Mouse (Mus musculus) stomach, embryonic 15.5 days (tissue): ENCODE measurements around the gene Enthd1. TPM values are rescaled to one million over a fixed set of nuclear protein-coding genes. Genes with fewer than 3 reads are reported as not detected.
"Not testable (repeated sequence)": the region's sequence is repeated elsewhere in the genome, so short reads cannot be mapped to it uniquely, and the experiment has no call there.

ENCODE experiments used
- ATAC-seq: fragments of 200-750 bp; cut with Nextera tagmentation; 2 replicates; pipeline ENCODE4 v1.8.0; 2017; ENCODE audit warnings: low read depth, moderate number of reproducible peaks, moderate TSS enrichment; ENCODE audit not compliant: insufficient read depth, low FRiP score
- H3K27ac ChIP-seq: fragments of 300-500 bp; sonication (generic); 2 replicates; pipeline ENCODE4 v1.5.1; 2015; ENCODE audit warnings: mild to moderate bottlenecking, inconsistent platforms
- H3K27me3 ChIP-seq: fragments of 300-500 bp; sonication (generic); replicated peaks from 2 replicates; pipeline ENCODE4 v1.6.1; 2015; ENCODE audit warnings: inconsistent platforms
- H3K36me3 ChIP-seq: fragments of 300-500 bp; sonication (generic); 2 replicates; pipeline ENCODE4 v1.6.1; 2015; ENCODE audit warnings: inconsistent platforms
- H3K4me1 ChIP-seq: fragments of 300-500 bp; sonication (generic); 2 replicates; pipeline ENCODE4 v1.6.1; 2015; ENCODE audit warnings: inconsistent platforms
- H3K4me2 ChIP-seq: fragments of 300-500 bp; sonication (generic); 2 replicates; pipeline ENCODE4 v1.6.1; 2015; ENCODE audit warnings: mild to moderate bottlenecking, inconsistent platforms
- H3K4me3 ChIP-seq: fragments of 300-500 bp; sonication (generic); replicated peaks from 2 replicates; pipeline ENCODE4 v1.5.1; 2015; ENCODE audit warnings: inconsistent platforms
- H3K9ac ChIP-seq: fragments of 300-500 bp; sonication (generic); 2 replicates; pipeline ENCODE4 v1.6.1; 2015; ENCODE audit warnings: inconsistent platforms
- H3K9me3 ChIP-seq: fragments of 300-500 bp; sonication (generic); 2 replicates; pipeline ENCODE4 v1.6.1; 2016; ENCODE audit warnings: inconsistent platforms
- WGBS: fragments of 180-500 bp; shearing (Covaris S2); methylation state at CpG from one replicate; pipeline ENCODE4 v1.1.7; 2015; 5-methylcytosine and 5-hydroxymethylcytosine counted together
- polyA plus RNA-seq: library from polyadenylated mRNA; unstranded; fragments of >200 nt; fragmentation: Nextera tagmentation; extraction: Ambion mirVana; gene quantifications from 2 replicates; pipeline ENCODE4 v1.2.1, GENCODE M21; 2015

Gene Enthd1
- polyA plus RNA-seq, 1 experiment from 2014 or later: not detected

DNA sequence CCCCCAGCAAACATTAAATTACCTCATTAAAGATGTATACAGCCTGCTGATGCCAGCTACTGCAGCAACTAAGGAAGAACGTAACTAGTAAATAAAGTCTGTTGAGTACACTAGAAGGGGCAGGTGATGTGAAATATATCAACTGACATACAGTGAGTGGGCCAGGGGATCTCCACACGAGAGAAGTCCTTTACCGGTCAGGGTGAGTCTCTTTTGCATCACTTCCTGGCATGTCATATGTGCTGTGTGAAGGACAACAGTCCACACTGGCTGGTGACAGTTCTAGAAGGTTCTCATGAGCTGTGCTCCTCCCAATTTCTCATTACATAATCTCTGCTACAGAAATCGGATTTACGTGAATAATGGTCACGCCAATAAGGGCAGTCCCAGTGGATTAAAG, 27.8 kb upstream of the Enthd1 start:
- Histone ChIP-seq H3K4me3 (no peak overlapping the region), H3K27me3 (no peaks in the 10 kb centered on the region), H3K27ac (no peak overlapping the region), H3K9ac (no peak overlapping the region), H3K4me1 (no peaks in the 10 kb centered on the region), H3K36me3 (no peaks in the 10 kb centered on the region), H3K9me3 (no peaks in the 10 kb centered on the region), H3K4me2 (no peak overlapping the region)
- no peak for ATAC-seq
- WGBS: 81% methylated on average over 6 of the region's 6 CpGs

DNA sequence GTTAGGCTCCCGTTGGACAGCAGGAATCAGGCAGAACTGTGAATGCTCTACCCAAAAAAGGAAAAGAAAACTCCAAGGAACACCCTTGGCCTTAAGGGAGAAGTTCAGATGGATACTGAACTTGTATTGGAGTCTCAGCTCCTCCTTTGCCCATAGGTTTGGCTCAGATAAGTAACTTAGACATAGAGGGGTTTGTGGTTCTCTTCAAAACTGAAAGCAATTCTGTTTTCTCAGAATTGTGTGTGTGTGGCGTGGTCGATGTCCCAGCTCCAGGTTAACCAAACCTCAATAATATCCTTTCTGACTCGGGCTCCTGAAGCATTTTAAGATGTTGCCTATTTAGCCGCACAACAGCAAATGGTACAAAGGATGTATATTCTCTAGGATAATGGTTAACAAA, 25.7 kb upstream of the Enthd1 start:
- WGBS: 86% methylated on average over 5 of the region's 5 CpGs
- Histone ChIP-seq H3K9ac (no peak overlapping the region), H3K4me3 (no peak overlapping the region)

DNA sequence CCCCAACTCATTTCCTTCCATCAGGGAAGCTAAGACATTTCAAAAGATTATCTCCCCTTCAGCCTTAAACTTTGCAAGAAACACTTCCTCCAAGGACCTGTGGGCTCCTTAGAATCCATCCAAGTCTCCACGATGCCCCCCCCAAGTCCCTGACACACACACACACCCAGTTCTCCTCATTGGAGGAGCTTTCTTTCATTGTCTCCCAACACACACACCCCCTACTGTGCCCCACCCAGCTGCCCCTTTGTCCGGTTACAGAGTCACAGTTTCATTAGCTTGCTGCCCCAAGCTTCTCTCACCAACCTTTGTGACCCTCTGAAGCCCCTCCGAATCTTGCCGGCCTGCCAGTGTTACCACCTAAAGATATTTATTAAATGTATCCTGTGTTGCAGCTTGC, 21.3 kb upstream of the Enthd1 start:
- ATAC-seq: no peak
- H3K4me2 ChIP-seq: no peak overlapping the region
- 52% methylated on average over 4 of the region's 4 CpGs for WGBS
- H3K27me3 ChIP-seq: no peaks in the 10 kb centered on the region
- H3K9ac ChIP-seq: no peak overlapping the region
- H3K27ac ChIP-seq: no peak overlapping the region
- no peaks in the 10 kb centered on the region for H3K4me1 ChIP-seq
- no peaks in the 10 kb centered on the region for H3K9me3 ChIP-seq
- no peaks in the 10 kb centered on the region for H3K36me3 ChIP-seq
- no peak overlapping the region for H3K4me3 ChIP-seq

More for the DNA sequence above, 25.7 kb upstream of the Enthd1 start:
- Histone ChIP-seq H3K27me3 (no peaks in the 10 kb centered on the region), H3K9me3 (no peaks in the 10 kb centered on the region), H3K27ac (no peak overlapping the region), H3K4me2 (no peak overlapping the region), H3K36me3 (no peaks in the 10 kb centered on the region), H3K4me1 (no peaks in the 10 kb centered on the region)
- no peak for ATAC-seq

DNA sequence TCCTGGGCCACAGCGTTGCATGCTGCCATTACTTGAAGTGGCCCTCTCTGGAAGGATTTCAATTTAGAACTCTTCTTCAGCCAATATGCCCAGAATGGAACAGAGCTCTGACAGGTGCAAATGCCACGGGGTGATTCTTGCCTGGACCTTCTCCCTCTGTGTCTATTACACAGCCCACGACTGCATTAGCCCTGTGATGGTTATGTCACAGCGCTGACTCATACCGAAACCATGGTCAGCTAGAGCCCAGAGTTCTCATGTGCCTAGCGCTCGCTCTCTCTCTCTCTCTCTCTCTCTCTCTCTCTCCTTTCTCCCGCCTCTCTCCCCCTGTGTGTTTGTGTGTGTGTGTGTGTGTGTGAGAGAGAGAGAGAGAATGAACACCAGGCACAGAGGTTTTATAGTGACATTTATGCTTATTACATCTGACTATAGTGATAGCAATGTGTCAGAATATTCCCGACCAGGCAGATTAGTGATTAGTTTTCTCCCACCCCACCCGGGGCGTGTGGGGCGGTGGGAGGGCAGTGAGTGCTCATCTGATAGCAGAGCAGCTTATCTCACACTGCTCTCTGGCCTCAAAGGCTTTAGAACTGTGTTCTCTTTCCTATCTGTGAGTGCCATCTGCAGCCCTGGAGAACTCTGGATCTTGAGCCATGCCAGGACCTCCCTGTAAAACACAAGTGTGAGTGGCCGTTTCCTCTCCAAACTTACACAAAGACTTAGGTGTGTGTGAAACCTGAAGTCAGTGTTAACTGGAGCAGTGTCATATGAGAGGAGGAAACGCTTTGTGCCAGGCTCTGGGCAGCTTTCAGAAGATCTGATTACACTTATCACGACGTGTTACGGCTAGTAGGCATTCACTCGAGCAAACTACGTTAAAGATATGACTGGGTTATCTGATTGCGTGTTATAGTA, 17.9 kb upstream of the Enthd1 start:
- Histone ChIP-seq H3K27me3 (no peaks in the 10 kb centered on the region), H3K27ac (no peak overlapping the region), H3K9ac (no peak overlapping the region), H3K4me3 (no peak overlapping the region), H3K9me3 (no peaks in the 10 kb centered on the region), H3K36me3 (no peaks in the 10 kb centered on the region), H3K4me2 (no peak overlapping the region), H3K4me1 (no peaks in the 10 kb centered on the region)
- 57% methylated on average over 20 of the region's 20 CpGs for WGBS
- ATAC-seq: no peak

DNA sequence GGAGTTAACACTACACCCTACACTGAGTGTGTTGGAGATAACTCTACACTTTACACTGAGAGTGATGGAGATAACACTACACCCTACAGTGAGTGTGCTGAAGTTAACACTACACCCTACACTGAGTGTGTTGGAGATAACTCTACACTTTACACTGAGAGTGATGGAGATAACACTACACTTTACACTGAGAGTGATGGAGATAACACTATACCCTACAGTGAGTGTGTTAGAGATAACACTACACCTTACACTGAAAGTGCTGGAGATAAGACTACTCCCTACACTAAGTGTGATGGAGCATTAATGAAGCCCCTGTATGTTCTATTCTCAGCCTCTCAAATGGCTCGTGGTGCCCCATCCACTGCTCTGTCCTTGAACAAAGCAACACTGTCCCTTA, 15.6 kb upstream of the Enthd1 start:
- not testable (repeated sequence) for H3K4me2 ChIP-seq, H3K27me3 ChIP-seq, H3K4me1 ChIP-seq, H3K27ac ChIP-seq, H3K9ac ChIP-seq, H3K4me3 ChIP-seq, H3K9me3 ChIP-seq, H3K36me3 ChIP-seq, ATAC-seq
- WGBS: 67% methylated on average over 1 of the region's 1 CpGs

DNA sequence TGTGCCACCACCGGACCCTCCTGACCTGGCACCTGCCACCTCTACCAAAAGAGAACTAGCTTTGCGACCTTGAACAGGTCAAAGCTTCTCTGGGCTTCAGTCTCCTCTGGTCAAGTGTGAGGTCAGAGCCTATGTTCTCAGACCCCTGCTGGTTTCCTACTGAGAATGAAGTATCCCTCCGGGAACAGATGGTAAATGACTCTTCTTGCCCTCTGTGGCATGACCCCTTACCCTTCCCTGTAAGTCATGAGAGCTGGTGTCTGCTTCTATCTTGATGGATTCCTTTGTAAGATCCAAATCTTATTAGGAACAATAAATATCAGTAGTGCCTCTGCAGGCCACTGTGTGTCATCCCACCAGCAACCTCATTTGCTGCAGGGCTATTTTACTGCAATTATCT, 14.2 kb upstream of the Enthd1 start:
- peaks cover 9% of the 10 kb centered on the region; the same call in 1 of the 2 replicates for H3K27me3 ChIP-seq
- WGBS: 49% methylated on average over 3 of the region's 3 CpGs

DNA sequence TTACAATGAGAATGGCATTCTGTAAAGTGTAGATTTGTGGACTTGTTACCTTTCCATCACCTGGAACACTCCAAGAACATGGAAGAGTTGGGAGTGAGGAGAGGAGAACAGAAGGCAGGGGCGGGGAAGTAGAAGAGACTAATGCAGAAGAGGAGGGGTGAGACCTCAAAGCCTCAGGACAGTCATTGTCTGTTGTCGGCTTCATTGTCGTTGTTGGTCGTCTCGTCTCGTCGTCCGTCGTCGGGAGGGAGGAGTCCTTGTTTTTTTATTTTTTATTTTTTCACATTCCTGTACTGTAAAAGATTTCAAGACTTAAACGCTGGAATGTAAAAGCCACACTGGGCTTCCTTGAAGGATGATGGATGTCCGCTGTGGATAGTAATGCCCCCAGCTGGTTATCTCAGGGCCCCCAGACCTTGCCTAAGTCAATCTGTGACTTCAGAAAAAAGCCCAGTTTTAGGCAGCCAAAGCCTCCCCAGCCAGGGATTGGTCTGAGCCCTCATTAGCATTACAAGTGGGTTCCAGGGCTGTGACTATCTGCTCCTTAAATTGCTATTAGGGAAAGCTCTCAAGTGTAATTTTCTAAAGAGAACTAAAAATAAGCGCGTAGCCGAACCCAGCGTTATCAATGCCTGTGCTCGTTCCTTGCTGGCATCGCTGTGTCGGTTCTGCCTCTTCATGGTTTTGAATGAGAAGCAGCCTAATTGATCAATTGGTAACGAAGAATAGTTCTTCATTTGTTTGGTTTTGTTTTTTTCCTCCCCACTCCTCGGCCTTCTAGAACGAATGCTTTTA, 12.4 kb upstream of the Enthd1 start:
- no peak overlapping the region for H3K4me3 ChIP-seq
- ATAC-seq: no peak
- H3K4me2 ChIP-seq: no peak overlapping the region
- no peak overlapping the region for H3K9ac ChIP-seq
- no peaks in the 10 kb centered on the region for H3K4me1 ChIP-seq
- H3K27me3 ChIP-seq: peaks cover 9% of the 10 kb centered on the region; the same call in 1 of the 2 replicates
- H3K27ac ChIP-seq: no peak overlapping the region
- H3K36me3 ChIP-seq: no peaks in the 10 kb centered on the region
- no peaks in the 10 kb centered on the region for H3K9me3 ChIP-seq
- 29% methylated on average over 22 of the region's 22 CpGs for WGBS

More for the DNA sequence above, 14.2 kb upstream of the Enthd1 start:
- H3K4me1 ChIP-seq: no peaks in the 10 kb centered on the region
- H3K36me3 ChIP-seq: no peaks in the 10 kb centered on the region
- H3K9ac ChIP-seq: no peak overlapping the region
- no peak overlapping the region for H3K4me3 ChIP-seq
- no peak for ATAC-seq
- H3K4me2 ChIP-seq: no peak overlapping the region
- no peaks in the 10 kb centered on the region for H3K9me3 ChIP-seq
- no peak overlapping the region for H3K27ac ChIP-seq

DNA sequence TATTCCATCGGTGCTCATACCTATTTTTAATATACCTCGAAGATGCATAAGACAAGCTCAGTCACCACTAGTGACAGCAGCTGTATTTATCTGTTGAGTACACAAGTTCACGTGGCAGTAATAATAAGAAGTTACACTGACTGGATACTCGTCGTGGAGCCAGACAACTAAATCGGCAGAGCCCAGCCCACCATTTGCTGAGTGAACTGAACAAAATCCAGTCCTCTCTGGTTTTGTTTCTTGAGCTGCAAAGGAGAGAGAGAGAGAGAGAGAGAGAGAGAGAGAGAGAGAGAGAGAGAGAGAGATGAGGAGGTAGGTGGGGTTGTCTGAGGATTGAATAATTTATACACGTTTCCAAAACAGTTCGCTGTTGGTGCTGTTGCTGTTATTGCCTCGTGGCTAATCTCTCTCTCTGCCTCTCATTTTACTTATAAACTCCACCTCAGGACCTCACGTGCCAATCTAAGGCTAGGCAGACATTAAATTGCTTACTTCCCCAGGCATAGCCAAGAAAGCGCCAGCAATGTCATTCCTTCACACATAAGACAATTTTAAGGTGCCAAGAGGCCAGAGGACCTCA, 11.5 kb upstream of the Enthd1 start:
- ATAC-seq: no peak
- WGBS: 72% methylated on average over 11 of the region's 11 CpGs
- H3K27me3 ChIP-seq: peaks cover 9% of the 10 kb centered on the region; the same call in 1 of the 2 replicates

DNA sequence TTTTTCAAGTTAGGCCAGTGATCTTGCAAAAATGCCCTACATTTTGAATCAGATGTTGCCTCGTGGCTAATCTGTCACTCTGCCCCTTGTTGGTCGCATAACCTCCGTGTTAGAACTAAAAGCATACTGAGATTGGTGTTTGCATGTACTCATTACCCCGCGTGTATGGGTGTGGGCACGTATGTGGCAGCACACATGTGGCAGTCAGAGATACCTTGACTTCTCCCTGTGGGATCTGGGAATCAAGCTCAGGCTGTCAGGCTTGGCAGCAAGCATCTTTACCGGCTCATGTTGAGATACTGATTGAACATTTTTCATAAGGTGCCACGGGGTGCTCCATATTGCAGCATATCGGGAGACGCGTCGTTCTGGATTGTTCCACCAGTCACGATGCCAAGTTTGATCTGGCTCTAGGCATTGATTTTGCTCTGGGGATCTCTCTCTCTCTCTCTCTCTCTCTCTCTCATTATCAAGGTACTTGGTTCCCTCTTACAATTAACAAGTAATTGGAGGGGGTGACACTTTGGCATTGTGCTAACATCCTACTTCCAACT, 10.9 kb upstream of the Enthd1 start:
- H3K9me3 ChIP-seq: no peaks in the 10 kb centered on the region
- no peak overlapping the region for H3K4me3 ChIP-seq
- 91% methylated on average over 13 of the region's 13 CpGs for WGBS
- H3K27me3 ChIP-seq: peaks cover 9% of the 10 kb centered on the region; the same call in 1 of the 2 replicates
- H3K9ac ChIP-seq: no peak overlapping the region
- no peak overlapping the region for H3K27ac ChIP-seq
- ATAC-seq: no peak
- no peaks in the 10 kb centered on the region for H3K36me3 ChIP-seq
- H3K4me1 ChIP-seq: no peaks in the 10 kb centered on the region
- H3K4me2 ChIP-seq: no peak overlapping the region

More for the DNA sequence above, 11.5 kb upstream of the Enthd1 start:
- Histone ChIP-seq H3K4me3 (no peak overlapping the region), H3K9me3 (no peaks in the 10 kb centered on the region), H3K27ac (no peak overlapping the region), H3K4me2 (no peak overlapping the region), H3K9ac (no peak overlapping the region), H3K36me3 (no peaks in the 10 kb centered on the region), H3K4me1 (no peaks in the 10 kb centered on the region)

DNA sequence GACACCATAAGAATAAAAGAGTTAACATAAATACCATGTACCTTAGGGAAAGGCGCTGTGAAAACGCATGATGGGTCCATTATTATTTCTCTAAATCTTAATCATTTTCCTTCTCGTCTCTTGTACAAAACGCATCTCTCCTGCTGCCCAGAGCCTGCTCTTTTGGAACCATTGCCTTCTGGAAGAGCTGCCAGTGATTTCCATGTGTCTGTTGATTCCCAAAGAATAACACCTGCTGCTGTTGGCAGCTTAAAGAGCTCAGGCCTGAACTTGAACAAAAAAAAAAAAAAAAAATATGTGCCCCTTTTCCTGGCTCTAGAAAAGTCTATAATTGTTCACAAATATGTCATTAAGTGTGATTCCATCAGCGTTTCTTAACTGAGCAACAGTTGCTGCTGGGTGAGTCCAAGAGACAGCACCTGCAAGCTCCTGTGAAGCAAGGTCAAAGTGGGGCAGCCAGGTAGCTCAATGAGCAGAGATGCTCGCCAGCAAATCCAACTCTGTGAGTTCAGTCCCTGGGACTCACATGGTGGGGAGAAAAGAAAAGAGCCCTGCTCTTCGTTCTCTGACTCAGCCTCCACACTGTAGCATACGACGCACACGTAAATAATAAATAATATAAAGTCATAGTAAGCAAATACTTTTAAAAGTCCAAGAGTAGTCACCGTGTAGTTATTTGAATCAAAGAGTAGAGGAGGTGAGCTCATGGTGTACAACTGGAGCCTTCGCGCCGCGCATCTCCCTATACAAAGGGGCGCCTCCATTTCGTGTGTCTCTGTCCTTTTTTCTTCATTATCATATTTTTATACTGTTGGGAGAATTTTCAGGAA, 9.5 kb upstream of the Enthd1 start:
- H3K4me3 ChIP-seq: no peak overlapping the region

More for the DNA sequence above, 9.5 kb upstream of the Enthd1 start:
- Histone ChIP-seq H3K9ac (no peak overlapping the region), H3K27ac (no peak overlapping the region), H3K9me3 (no peaks in the 10 kb centered on the region), H3K27me3 (peaks cover 9% of the 10 kb centered on the region; the same call in 1 of the 2 replicates), H3K36me3 (no peaks in the 10 kb centered on the region), H3K4me2 (no peak overlapping the region), H3K4me1 (no peaks in the 10 kb centered on the region)
- no peak for ATAC-seq
- 88% methylated on average over 17 of the region's 17 CpGs for WGBS
